Mouse (Mus musculus): ENCODE measurements around the gene Syde2.

DNA sequence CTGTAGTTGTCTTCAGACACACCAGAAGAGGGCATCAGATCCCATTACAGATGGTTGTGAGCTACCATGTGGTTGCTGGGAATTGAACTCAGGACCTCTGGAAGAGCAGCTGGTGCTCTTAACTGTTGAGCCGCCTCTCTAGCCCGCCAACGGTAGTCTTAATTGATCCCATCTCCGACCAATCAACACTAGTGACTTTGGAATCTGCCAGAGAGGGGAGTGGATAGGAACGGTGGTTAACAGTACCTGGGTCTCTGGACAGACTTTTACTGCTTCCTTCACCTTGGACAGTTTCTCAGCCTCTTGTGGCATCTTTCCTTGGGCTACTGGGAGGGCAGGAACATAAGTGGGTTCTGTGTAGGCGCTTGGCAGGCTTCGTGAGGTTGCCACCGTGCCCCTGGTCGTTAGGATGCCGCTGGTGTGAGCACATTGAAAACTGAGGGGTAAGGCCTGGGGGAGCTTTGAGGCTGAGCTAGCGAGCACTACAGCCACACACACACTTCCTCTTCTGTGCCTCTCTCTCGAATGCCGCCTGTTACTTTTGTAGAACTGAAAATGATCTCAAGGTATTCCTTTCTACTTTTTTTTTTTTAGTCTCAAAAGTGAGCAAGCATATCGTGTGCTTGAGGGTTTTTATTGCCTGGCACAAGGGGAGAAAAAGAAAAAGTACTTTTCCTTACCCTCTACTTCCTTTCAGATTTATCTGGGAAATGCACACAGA, 6.0 kb downstream of the Syde2 start:
- TF ChIP-seq CTCF (IDR thresholded peaks at IDR 0.05; ENCODE audit: control insufficient read depth, insufficient read depth, insufficient read length) (no peak), CEBPB (IDR thresholded peaks at IDR 0.05; ENCODE audit: low read depth) (no peak), USF1 (IDR thresholded peaks at IDR 0.05; ENCODE audit: low read depth) (no peak), MAX (IDR thresholded peaks at IDR 0.05) (no peak), MYOD1 (IDR thresholded peaks at IDR 0.05; ENCODE audit: control insufficient read depth, insufficient read length, low read depth) (no peak), FOSL1 (IDR thresholded peaks at IDR 0.05; ENCODE audit: insufficient read depth, low read length, poor library complexity, severe bottlenecking) (no peak)
